Mouse (Mus musculus): ENCODE data around the gene Bmx. TPM values are rescaled to one million over a fixed set of nuclear protein-coding genes. Genes with fewer than 3 reads are reported as not detected.

Bmx gene
- polyA plus RNA-seq, 1 experiment from 2014 or later = 1.6 TPM

DNA sequence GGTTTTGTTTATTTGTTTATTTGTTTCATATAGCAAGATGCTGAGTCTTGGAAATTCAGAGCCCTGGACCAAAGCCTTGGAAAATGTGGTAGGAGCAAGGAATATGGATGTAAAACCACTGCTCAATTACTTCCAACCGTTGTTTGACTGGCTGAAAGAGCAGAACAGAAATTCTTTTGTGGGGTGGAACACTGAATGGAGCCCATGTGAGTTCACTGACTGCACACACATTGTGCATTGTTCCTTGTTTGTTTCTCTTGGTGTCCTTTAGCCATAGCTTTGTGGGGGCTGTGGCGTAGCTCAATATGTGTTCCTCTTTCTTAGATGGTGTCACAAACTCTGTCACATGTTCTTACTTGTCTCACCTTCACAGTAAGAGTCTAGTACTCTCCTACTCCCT, 82.2 kb downstream of the Bmx start:
- 60% methylated on average over 2 of the region's 2 CpGs for WGBS
- H3K4me3 ChIP-seq (replicated peaks) = no peak overlapping the region
- no peaks in the 10 kb centered on the region for H3K9me3 ChIP-seq (replicated peaks)
- no peaks in the 10 kb centered on the region for H3K36me3 ChIP-seq
- ATAC-seq (ENCODE audit: insufficient number of reproducible peaks, low FRiP score, low TSS enrichment, low read depth) = no peak
- H3K9ac ChIP-seq = no peak overlapping the region
- H3K27ac ChIP-seq (replicated peaks) = no peak overlapping the region
- no peaks in the 10 kb centered on the region for H3K4me1 ChIP-seq
- no peak overlapping the region for H3K4me2 ChIP-seq (replicated peaks)
- H3K27me3 ChIP-seq = peaks cover 7% of the 10 kb centered on the region

DNA sequence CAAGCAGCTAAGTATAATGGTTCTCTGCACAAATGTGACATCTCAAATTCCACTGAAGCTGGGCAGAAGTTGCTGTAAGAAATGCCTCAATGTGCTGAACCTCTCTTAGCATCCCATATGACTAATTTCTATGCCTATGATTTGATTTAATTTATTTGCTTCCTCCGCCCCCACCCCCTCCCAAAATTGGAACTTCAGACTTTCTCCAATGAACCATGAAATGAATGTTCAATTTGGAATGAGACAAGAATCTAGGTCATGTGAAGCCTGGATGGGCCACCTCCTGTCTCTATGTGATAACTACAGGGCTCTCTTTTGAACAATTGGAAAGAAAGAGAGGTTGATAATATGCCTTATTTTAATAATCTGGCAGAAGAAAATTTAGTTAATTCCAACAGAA, 82.7 kb downstream of the Bmx start:
- Histone ChIP-seq H3K27ac (replicated peaks) (no peak overlapping the region), H3K4me1 (no peaks in the 10 kb centered on the region), H3K27me3 (peaks cover 7% of the 10 kb centered on the region), H3K9me3 (replicated peaks) (no peaks in the 10 kb centered on the region), H3K4me3 (replicated peaks) (no peak overlapping the region), H3K36me3 (no peaks in the 10 kb centered on the region), H3K9ac (no peak overlapping the region), H3K4me2 (replicated peaks) (no peak overlapping the region)
- WGBS = 73% methylated on average over 1 of the region's 1 CpGs
- no peak for ATAC-seq (ENCODE audit: insufficient number of reproducible peaks, low FRiP score, low TSS enrichment, low read depth)

DNA sequence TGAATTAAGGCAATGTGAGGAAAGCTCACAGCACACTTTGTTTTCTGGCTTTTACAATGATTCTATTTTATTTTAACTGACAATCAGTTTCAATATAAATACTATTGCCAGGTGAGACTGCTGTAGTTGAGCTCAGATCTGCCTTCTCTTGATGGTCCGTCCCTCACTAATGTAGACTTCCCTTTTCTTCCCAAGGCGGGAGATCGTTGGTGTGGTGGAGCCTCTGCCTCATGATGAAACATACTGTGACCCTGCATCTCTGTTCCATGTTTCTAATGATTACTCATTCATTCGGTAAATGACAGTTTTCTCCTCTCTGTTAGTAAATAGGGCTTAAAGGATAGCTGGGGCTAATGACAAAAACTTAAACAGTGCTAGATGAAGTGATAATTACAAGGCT, 84.1 kb downstream of the Bmx start:
- Histone ChIP-seq H3K36me3 (no peaks in the 10 kb centered on the region), H3K27ac (replicated peaks) (no peak overlapping the region), H3K4me1 (no peaks in the 10 kb centered on the region), H3K9ac (no peak overlapping the region), H3K4me3 (replicated peaks) (no peak overlapping the region), H3K4me2 (replicated peaks) (no peak overlapping the region), H3K27me3 (peaks cover 10% of the 10 kb centered on the region), H3K9me3 (replicated peaks) (no peaks in the 10 kb centered on the region)
- 86% methylated on average over 4 of the region's 4 CpGs for WGBS
- ATAC-seq (ENCODE audit: insufficient number of reproducible peaks, low FRiP score, low TSS enrichment, low read depth) = no peak

DNA sequence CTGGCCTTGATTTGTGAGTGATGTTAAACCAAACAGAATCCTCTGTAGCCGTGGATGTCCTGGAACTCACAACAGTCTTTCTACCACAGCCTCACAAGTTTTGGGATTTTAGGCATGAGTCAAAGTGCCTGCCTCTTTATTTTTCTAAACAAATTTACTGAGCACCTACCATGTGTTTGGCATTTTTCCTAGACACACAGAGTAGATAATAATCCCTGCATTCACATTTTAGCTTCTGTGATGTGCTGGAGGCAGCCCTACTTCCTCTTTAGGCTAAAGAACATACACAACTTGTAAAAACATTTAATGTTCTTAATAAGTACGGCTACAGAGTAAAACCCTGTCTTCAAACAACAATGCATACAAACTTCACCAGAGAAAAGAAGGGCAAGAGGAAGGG, 87.0 kb downstream of the Bmx start:
- Histone ChIP-seq H3K27ac (replicated peaks) (no peak overlapping the region), H3K4me1 (no peaks in the 10 kb centered on the region), H3K9me3 (replicated peaks) (no peaks in the 10 kb centered on the region), H3K27me3 (peaks cover 6% of the 10 kb centered on the region; the same call in 1 of the 2 replicates), H3K36me3 (no peaks in the 10 kb centered on the region), H3K4me3 (replicated peaks) (no peak overlapping the region), H3K9ac (no peak overlapping the region), H3K4me2 (replicated peaks) (no peak overlapping the region)
- WGBS = 49% methylated on average over 2 of the region's 2 CpGs
- no peak for ATAC-seq (ENCODE audit: insufficient number of reproducible peaks, low FRiP score, low TSS enrichment, low read depth)

DNA sequence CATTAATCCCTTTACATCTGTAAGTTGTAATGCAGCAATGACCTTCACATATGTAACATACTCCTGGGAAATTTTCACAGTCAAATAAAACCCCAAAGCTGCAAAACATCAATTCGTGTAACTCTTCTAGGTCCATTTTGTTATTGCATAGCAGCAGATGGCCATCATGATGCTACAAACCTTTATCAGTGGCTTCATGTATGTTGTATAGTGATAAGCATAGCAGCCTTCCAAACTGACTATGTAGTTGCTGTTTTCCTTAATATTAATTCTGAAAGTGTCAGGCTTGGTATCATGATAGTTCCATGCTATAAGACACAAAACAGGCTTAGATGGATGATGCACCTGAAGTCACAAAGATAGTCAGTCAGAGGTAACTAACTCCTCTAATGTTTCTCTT, 93.3 kb downstream of the Bmx start:
- no peaks in the 10 kb centered on the region for H3K9me3 ChIP-seq (replicated peaks)
- 63% methylated on average over 1 of the region's 1 CpGs for WGBS
- no peaks in the 10 kb centered on the region for H3K4me1 ChIP-seq
- H3K27me3 ChIP-seq = no peaks in the 10 kb centered on the region
- H3K4me3 ChIP-seq (replicated peaks) = no peak overlapping the region
- no peak overlapping the region for H3K4me2 ChIP-seq (replicated peaks)
- no peak for ATAC-seq (ENCODE audit: insufficient number of reproducible peaks, low FRiP score, low TSS enrichment, low read depth)
- H3K9ac ChIP-seq = no peak overlapping the region
- H3K27ac ChIP-seq (replicated peaks) = no peak overlapping the region
- no peaks in the 10 kb centered on the region for H3K36me3 ChIP-seq

DNA sequence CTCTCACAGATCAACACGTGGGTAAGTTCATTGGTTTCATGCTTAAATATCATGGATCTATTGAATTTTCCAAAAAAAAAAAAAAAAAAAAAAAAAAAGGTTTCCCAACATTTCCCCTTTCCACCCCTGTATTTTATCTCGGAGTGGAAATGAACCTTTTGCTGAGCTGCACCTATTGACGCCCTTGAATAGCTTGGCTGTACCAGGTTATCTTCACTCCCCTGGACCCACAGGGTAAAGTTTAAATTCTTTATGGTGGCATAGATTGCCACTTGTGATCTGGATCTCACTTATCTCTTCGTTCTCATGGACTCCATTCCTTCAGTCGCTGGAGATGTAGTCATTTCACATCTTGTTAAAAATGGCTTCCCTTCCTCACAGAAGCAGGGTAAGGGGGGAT, 103.4 kb downstream of the Bmx start:
- Histone ChIP-seq H3K4me1 (no peaks in the 10 kb centered on the region), H3K27ac (replicated peaks) (no peak overlapping the region), H3K36me3 (no peaks in the 10 kb centered on the region), H3K27me3 (no peaks in the 10 kb centered on the region), H3K4me2 (replicated peaks) (no peak overlapping the region), H3K9me3 (replicated peaks) (no peaks in the 10 kb centered on the region), H3K9ac (no peak overlapping the region), H3K4me3 (replicated peaks) (no peak overlapping the region)
- WGBS = 77% methylated on average over 5 of the region's 5 CpGs
- no peak for ATAC-seq (ENCODE audit: insufficient number of reproducible peaks, low FRiP score, low TSS enrichment, low read depth)

DNA sequence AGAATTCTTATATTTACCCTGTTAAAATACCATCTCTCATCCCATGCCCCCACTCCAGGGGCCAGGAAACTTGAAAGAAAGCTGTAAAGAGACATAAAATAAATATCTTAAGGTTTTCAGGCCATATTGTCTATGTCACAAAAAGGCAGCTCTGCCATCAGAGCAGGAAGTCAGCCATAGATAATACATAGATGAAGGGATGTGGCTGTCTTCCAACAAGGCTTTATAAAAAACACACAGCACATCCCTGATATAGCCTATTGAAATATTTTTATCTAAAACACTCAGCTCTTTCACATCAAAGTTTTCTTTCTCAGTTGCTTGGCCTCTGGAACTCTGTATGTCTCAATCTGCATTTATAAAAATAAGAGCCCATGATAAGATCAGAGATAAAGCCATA, 104.4 kb downstream of the Bmx start:
- Histone ChIP-seq H3K27ac (replicated peaks) (no peak overlapping the region), H3K4me3 (replicated peaks) (no peak overlapping the region), H3K9me3 (replicated peaks) (no peaks in the 10 kb centered on the region), H3K4me1 (no peaks in the 10 kb centered on the region), H3K9ac (no peak overlapping the region), H3K36me3 (no peaks in the 10 kb centered on the region), H3K27me3 (no peaks in the 10 kb centered on the region), H3K4me2 (replicated peaks) (no peak overlapping the region)
- no peak for ATAC-seq (ENCODE audit: insufficient number of reproducible peaks, low FRiP score, low TSS enrichment, low read depth)

DNA sequence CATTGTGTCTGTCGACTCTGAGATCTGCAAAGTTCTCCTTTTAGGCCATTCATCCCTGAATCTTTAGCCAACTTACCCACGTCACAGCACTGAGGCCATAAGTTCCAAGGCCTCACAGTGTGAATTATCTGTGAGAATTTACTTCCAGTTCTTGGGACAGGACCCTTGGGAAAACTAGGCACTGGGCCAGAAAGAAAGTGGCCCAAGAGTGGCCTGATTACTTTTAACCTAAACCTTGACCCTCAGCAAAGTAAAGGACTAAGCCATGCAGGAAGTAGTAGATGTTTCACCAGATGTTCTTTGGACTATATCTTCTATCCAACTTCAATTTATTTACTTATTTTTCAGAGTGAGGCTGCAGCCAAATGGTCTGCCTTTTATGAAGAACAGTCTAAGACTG, 105.3 kb downstream of the Bmx start:
- Histone ChIP-seq H3K9ac (no peak overlapping the region), H3K4me3 (replicated peaks) (no peak overlapping the region), H3K4me2 (replicated peaks) (no peak overlapping the region), H3K27me3 (no peaks in the 10 kb centered on the region; the same call in 1 of the 2 replicates), H3K36me3 (no peaks in the 10 kb centered on the region), H3K4me1 (no peaks in the 10 kb centered on the region), H3K27ac (replicated peaks) (no peak overlapping the region), H3K9me3 (replicated peaks) (no peaks in the 10 kb centered on the region)
- no peak for ATAC-seq (ENCODE audit: insufficient number of reproducible peaks, low FRiP score, low TSS enrichment, low read depth)
- 81% methylated on average over 2 of the region's 2 CpGs for WGBS

DNA sequence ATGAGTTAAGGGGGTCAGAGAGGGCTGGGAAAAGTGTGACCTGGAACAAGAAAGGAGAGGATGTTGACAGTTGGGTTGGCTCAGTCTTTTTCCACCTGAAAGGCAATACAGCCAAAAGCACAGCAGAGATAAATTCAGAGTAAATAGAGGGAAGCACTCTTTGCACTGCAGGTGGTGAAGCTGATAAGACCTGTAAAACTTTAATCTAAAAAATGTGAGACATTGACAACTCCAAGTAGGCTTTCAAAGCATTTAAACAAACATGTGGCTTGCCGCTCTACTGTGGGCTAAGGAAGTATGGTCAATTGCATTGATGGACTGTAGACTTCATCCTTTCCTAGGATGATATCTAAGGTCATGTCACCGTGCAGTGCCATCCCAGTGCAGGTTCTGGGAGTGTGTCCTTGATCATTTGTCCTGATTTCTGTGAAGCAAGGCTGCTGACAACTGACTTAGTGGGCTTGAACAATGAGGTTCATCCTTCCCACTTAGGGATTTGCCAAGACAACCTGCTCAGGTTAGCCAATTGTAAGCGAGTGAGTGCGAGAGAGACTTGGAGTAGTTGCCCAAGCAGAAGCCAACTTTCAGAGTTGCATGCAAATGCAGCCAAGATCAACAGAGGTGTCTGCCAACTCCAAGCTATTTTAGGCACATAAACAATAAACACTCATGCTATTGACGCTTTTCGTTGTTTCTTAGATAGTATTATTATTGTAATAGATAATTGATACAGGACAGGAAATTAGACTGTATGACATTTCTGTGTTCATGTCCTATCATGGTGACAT, 112.3 kb downstream of the Bmx start:
- Histone ChIP-seq H3K27ac (replicated peaks) (no peak overlapping the region), H3K9ac (no peak overlapping the region), H3K36me3 (no peaks in the 10 kb centered on the region), H3K4me3 (replicated peaks) (no peak overlapping the region), H3K4me2 (replicated peaks) (no peak overlapping the region), H3K4me1 (no peaks in the 10 kb centered on the region), H3K9me3 (replicated peaks) (no peaks in the 10 kb centered on the region), H3K27me3 (no peaks in the 10 kb centered on the region; the same call in 1 of the 2 replicates)
- ATAC-seq (ENCODE audit: insufficient number of reproducible peaks, low FRiP score, low TSS enrichment, low read depth) = no peak
- WGBS = 82% methylated on average over 6 of the region's 6 CpGs

Other genes with a start within 250 kb of the Bmx start
- gene Car5b, start 230.2 kb downstream of the Bmx start, polyA plus RNA-seq (2015; fragmentation: Nextera tagmentation; extraction: Ambion mirVana) = 0.81 and 0.92 TPM in 2 replicates
- gene Siah1b, start 181.7 kb downstream of the Bmx start, polyA plus RNA-seq (2015; fragmentation: Nextera tagmentation; extraction: Ambion mirVana) = 22.5 and 23.1 TPM in 2 replicates
- gene Cltrn, start 169.4 kb downstream of the Bmx start, polyA plus RNA-seq (2015; fragmentation: Nextera tagmentation; extraction: Ambion mirVana) = not detected in 2 replicates
- 9.7 and 11.8 TPM in 2 replicates for gene Ace2, start 118.9 kb downstream of the Bmx start, polyA plus RNA-seq (2015; fragmentation: Nextera tagmentation; extraction: Ambion mirVana)
- gene Pir, start 11.2 kb upstream of the Bmx start, polyA plus RNA-seq (2015; fragmentation: Nextera tagmentation; extraction: Ambion mirVana) = 14.9 and 18.8 TPM in 2 replicates
- gene Vegfd, start 115.2 kb upstream of the Bmx start, polyA plus RNA-seq (2015; fragmentation: Nextera tagmentation; extraction: Ambion mirVana) = 7.8 and 8.7 TPM in 2 replicates
- 11.9 and 12.7 TPM in 2 replicates for gene Piga, start 161.6 kb upstream of the Bmx start, polyA plus RNA-seq (2015; fragmentation: Nextera tagmentation; extraction: Ambion mirVana)
- 0.32 TPM in 1 of 2 replicates, not detected in the other for gene Asb11, start 178.8 kb upstream of the Bmx start, polyA plus RNA-seq (2015; fragmentation: Nextera tagmentation; extraction: Ambion mirVana)
- gene Asb9, start 248.1 kb upstream of the Bmx start, polyA plus RNA-seq (2015; fragmentation: Nextera tagmentation; extraction: Ambion mirVana) = 0.71 and 0.77 TPM in 2 replicates

Measured in embryonic facial prominence, embryonic 15.5 days (tissue).